ENCODE assay signal across 14 mouse cellular contexts in the genomic region with DNA sequence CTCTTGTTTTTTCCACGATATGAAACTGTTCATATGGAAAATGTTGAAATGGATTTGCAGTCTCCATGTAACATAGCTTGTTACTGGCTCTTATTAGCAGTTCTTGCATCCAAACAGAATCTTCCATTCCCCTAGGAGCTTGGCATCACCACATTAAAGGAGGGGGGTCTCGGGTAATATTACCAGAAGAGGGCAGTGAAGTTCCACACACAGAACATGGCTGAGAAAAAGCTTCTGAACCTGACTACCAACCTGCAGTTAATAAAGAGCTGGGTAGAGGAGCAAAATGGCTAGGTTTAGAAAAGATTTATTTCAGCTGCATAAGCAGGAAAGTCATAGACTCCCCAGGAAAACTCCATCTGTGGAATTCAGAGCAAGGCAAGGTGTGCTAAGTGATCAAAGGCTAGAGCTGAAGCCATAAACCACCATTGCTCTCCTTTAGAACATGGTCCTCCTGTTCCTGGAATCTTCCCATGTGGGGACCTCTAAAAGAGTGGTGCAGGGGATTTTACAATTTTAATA.
DNase-seq lines count a peak whose midpoint lies in the region; ATAC-seq and TF ChIP-seq lines count a peak whose summit lies in the region.
"Had no signal": no experiment of that assay in that cellular context is flagged by ENCODE, and none has a peak within 500 bp of the region (broad histone marks: within the 10 kb centered on the region; RNA-seq: fewer than 3 reads in every experiment).

No protein-coding gene starts in this region.

- no peak for TF ChIP-seq EP300 in liver, postnatal 0 days (IDR thresholded peaks at IDR 0.05; ENCODE audit: low read depth)

- H3K4me1 ChIP-seq in forebrain, embryonic 14.5 days (ENCODE audit: control insufficient read depth, insufficient read depth, low read length) = no peaks in the 10 kb centered on the region
- no peaks in the 10 kb centered on the region for H3K4me1 ChIP-seq in forebrain, embryonic 11.5 days (replicated peaks; ENCODE audit: control insufficient read depth, insufficient read depth, low read length)
- no peaks in the 10 kb centered on the region for H3K4me1 ChIP-seq in liver, postnatal 0 days (ENCODE audit: insufficient read depth)
- no peaks in the 10 kb centered on the region for H3K4me1 ChIP-seq in liver, embryonic 12.5 days
- no peaks in the 10 kb centered on the region for H3K4me1 ChIP-seq in embryonic facial prominence, embryonic 11.5 days (ENCODE audit: control insufficient read depth, insufficient read depth, low read length)
- H3K4me1 ChIP-seq: forebrain, embryonic 13.5 days; liver, embryonic 15.5 days had no signal

- no peak overlapping the region for H3K4me2 ChIP-seq in forebrain, embryonic 14.5 days (ENCODE audit: low read length)
- H3K4me2 ChIP-seq in forebrain, embryonic 11.5 days (ENCODE audit: low read depth, low read length, severe bottlenecking) = no peak overlapping the region
- H3K4me2 ChIP-seq in liver, postnatal 0 days (ENCODE audit: low read depth, low read length) = no peak overlapping the region
- H3K4me2 ChIP-seq in liver, embryonic 12.5 days = no peak overlapping the region
- H3K4me2 ChIP-seq in embryonic facial prominence, embryonic 11.5 days (ENCODE audit: low read depth, low read length) = no peak overlapping the region
- H3K4me2 ChIP-seq: forebrain, embryonic 13.5 days; liver, embryonic 15.5 days had no signal

- no peaks in the 10 kb centered on the region for H3K9me3 ChIP-seq in forebrain, embryonic 14.5 days (replicated peaks; ENCODE audit: control insufficient read depth, low read length)
- H3K9me3 ChIP-seq in forebrain, embryonic 11.5 days (ENCODE audit: control insufficient read depth, low read length) = no peaks in the 10 kb centered on the region
- no peaks in the 10 kb centered on the region for H3K9me3 ChIP-seq in liver, postnatal 0 days (ENCODE audit: low read length)
- H3K9me3 ChIP-seq in liver, embryonic 12.5 days (replicated peaks) = no peaks in the 10 kb centered on the region
- H3K9me3 ChIP-seq in embryonic facial prominence, embryonic 11.5 days (replicated peaks; ENCODE audit: control insufficient read depth, low read length) = no peaks in the 10 kb centered on the region
- H3K9me3 ChIP-seq: forebrain, embryonic 13.5 days; liver, embryonic 15.5 days had no signal

- H3K27me3 ChIP-seq in forebrain, embryonic 14.5 days (replicated peaks; ENCODE audit: control insufficient read depth, insufficient read depth, low read length) = no peaks in the 10 kb centered on the region
- H3K27me3 ChIP-seq in forebrain, embryonic 11.5 days (ENCODE audit: control insufficient read depth, insufficient read depth, low read length) = no peaks in the 10 kb centered on the region
- H3K27me3 ChIP-seq in liver, postnatal 0 days (ENCODE audit: insufficient read depth, low read length) = no peaks in the 10 kb centered on the region
- H3K27me3 ChIP-seq in liver, embryonic 12.5 days (replicated peaks) = no peaks in the 10 kb centered on the region
- H3K27me3 ChIP-seq in embryonic facial prominence, embryonic 11.5 days (ENCODE audit: control insufficient read depth, insufficient read depth, low read length) = no peaks in the 10 kb centered on the region
- H3K27me3 ChIP-seq in splenic B cell, adult 2 months (ENCODE audit: control insufficient read depth, insufficient read depth, low read length, poor library complexity, severe bottlenecking) = no peaks in the 10 kb centered on the region
- H3K27me3 ChIP-seq: forebrain, embryonic 13.5 days; liver, embryonic 15.5 days had no signal

- TF ChIP-seq CTCF in liver, postnatal 0 days (IDR thresholded peaks at IDR 0.05; ENCODE audit: low read depth) = peak; percentile 11; the same call in 1 of the 2 replicates

- H3K27ac ChIP-seq in forebrain, embryonic 14.5 days (ENCODE audit: low read depth, low read length) = no peak overlapping the region
- H3K27ac ChIP-seq in forebrain, embryonic 11.5 days (ENCODE audit: low read depth, low read length) = no peak overlapping the region
- H3K27ac ChIP-seq in liver, postnatal 0 days (ENCODE audit: low read depth) = no peak overlapping the region
- no peak overlapping the region for H3K27ac ChIP-seq in liver, embryonic 12.5 days
- no peak overlapping the region for H3K27ac ChIP-seq in embryonic facial prominence, embryonic 11.5 days (replicated peaks; ENCODE audit: low read depth, low read length)
- H3K27ac ChIP-seq: forebrain, embryonic 13.5 days; liver, embryonic 15.5 days had no signal

- DNase-seq in forebrain, embryonic 14.5 days (ENCODE audit: low spot score) = peak; percentile 59
- DNase-seq in forebrain, embryonic 11.5 days (ENCODE audit: low spot score) = no peak
- no peak for DNase-seq in liver, postnatal 0 days
- peak; percentile 52 for DNase-seq in embryonic facial prominence, embryonic 11.5 days (ENCODE audit: low spot score)
- peak; percentile 7 for DNase-seq in splenic B cell, adult 2 months (ENCODE audit: low read depth, low spot score)
- DNase-seq in heart, adult 11 months = no peak
- no peak for DNase-seq in gastrocnemius, postnatal 14 days
- DNase-seq: adrenal gland, adult 2 months; heart, postnatal 10 days; kidney, adult 2 months had no signal

- no peaks in the 10 kb centered on the region for H3K36me3 ChIP-seq in forebrain, embryonic 14.5 days (ENCODE audit: control insufficient read depth, insufficient read depth, low read length)
- no peaks in the 10 kb centered on the region for H3K36me3 ChIP-seq in forebrain, embryonic 11.5 days (ENCODE audit: control insufficient read depth, insufficient read depth, low read length)
- H3K36me3 ChIP-seq in liver, postnatal 0 days (replicated peaks; ENCODE audit: insufficient read depth, low read length) = no peaks in the 10 kb centered on the region
- no peaks in the 10 kb centered on the region for H3K36me3 ChIP-seq in liver, embryonic 12.5 days
- no peaks in the 10 kb centered on the region for H3K36me3 ChIP-seq in embryonic facial prominence, embryonic 11.5 days (replicated peaks; ENCODE audit: control insufficient read depth, insufficient read depth, low read depth, low read length)
- no peaks in the 10 kb centered on the region for H3K36me3 ChIP-seq in splenic B cell, adult 2 months (ENCODE audit: control insufficient read depth, insufficient read depth, low read length, poor library complexity, severe bottlenecking)
- H3K36me3 ChIP-seq: liver, embryonic 15.5 days had no signal

- WGBS in forebrain, embryonic 14.5 days = 46% methylated on average over 2 of the region's 2 CpGs
- 60% methylated on average over 2 of the region's 2 CpGs for WGBS in forebrain, embryonic 11.5 days
- 51% methylated on average over 2 of the region's 2 CpGs for WGBS in liver, postnatal 0 days (ENCODE audit: insufficient replicate concordance)
- 35% methylated on average over 2 of the region's 2 CpGs for WGBS in liver, embryonic 12.5 days (ENCODE audit: insufficient replicate concordance)
- WGBS in embryonic facial prominence, embryonic 11.5 days = 52% methylated on average over 2 of the region's 2 CpGs

- intact Hi-C loops in gastrocnemius, postnatal 14 days (cut with DNase I; ENCODE audit: low total_unique reads) = no loop called here

- no peak overlapping the region for H3K4me3 ChIP-seq in forebrain, embryonic 14.5 days (ENCODE audit: low read depth, low read length)
- no peak overlapping the region for H3K4me3 ChIP-seq in forebrain, embryonic 11.5 days (ENCODE audit: low read depth, low read length)
- H3K4me3 ChIP-seq in liver, postnatal 0 days (ENCODE audit: low read depth, low read length) = no peak overlapping the region
- H3K4me3 ChIP-seq in liver, embryonic 12.5 days = no peak overlapping the region
- no peak overlapping the region for H3K4me3 ChIP-seq in embryonic facial prominence, embryonic 11.5 days (ENCODE audit: low read depth, low read length)
- H3K4me3 ChIP-seq: forebrain, embryonic 13.5 days; liver, embryonic 15.5 days; myocyte had no signal

- peak; percentile 34; the same call in 1 of the 2 replicates for ATAC-seq in forebrain, embryonic 14.5 days
- no peak for ATAC-seq in forebrain, embryonic 11.5 days (replicated peaks; ENCODE audit: low FRiP score)
- no peak for ATAC-seq in liver, postnatal 0 days
- no peak for ATAC-seq in liver, embryonic 12.5 days
- ATAC-seq in embryonic facial prominence, embryonic 11.5 days (replicated peaks; ENCODE audit: insufficient number of reproducible peaks, low FRiP score, low TSS enrichment, low read depth) = no peak
- ATAC-seq: forebrain, embryonic 13.5 days had no signal

- H3K9ac ChIP-seq in forebrain, embryonic 14.5 days (ENCODE audit: low read length) = no peak overlapping the region
- H3K9ac ChIP-seq in forebrain, embryonic 11.5 days (ENCODE audit: low read length) = no peak overlapping the region
- no peak overlapping the region for H3K9ac ChIP-seq in liver, postnatal 0 days (replicated peaks)
- H3K9ac ChIP-seq in liver, embryonic 12.5 days = no peak overlapping the region
- no peak overlapping the region for H3K9ac ChIP-seq in embryonic facial prominence, embryonic 11.5 days (replicated peaks; ENCODE audit: low read length)
- H3K9ac ChIP-seq: forebrain, embryonic 13.5 days; liver, embryonic 15.5 days had no signal

Comparison
In these comparisons a context has a peak if more than half of its experiments do, and no peak if none do; other contexts are left out.
1. DNase-seq: peak in forebrain, embryonic 14.5 days (single experiment), embryonic facial prominence, embryonic 11.5 days (single experiment) and splenic B cell, adult 2 months (single experiment); none in forebrain, embryonic 11.5 days (single experiment), liver, postnatal 0 days (single experiment), heart, adult 11 months (single experiment) and gastrocnemius, postnatal 14 days (single experiment).